Mouse (Mus musculus): Measurements from ENCODE around the gene Rasal3. TPM values are rescaled to one million over a fixed set of nuclear protein-coding genes. Genes with fewer than 3 reads are reported as not detected.

Gene Rasal3
- total RNA-seq, 2 experiments from 2014 or later = 0.96 to 1.5 TPM

DNA sequence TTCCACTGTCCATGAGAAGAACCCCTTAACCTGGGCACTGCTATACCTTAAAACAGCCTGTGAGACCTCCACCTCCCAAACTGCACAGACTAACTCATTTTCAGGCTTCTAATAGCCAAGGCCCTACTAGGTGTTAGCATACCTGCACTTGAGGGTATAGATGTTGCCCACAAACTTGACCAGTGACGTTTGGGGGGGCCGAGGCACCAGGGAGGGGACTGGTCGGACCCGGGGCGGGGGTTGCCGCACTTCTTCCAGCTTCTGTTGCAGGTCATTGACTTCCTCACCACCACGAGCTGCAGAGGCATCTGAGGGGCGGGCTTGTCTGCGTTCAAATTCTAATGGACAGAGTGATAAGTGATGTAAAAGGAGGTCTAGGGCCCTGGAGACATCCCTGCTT is 47.1 kb downstream of the Rasal3 start:
- peak in 1 of 2 experiments; percentile 4 for DNase-seq (ENCODE audit: low spot score in 2 of 2)

DNA sequence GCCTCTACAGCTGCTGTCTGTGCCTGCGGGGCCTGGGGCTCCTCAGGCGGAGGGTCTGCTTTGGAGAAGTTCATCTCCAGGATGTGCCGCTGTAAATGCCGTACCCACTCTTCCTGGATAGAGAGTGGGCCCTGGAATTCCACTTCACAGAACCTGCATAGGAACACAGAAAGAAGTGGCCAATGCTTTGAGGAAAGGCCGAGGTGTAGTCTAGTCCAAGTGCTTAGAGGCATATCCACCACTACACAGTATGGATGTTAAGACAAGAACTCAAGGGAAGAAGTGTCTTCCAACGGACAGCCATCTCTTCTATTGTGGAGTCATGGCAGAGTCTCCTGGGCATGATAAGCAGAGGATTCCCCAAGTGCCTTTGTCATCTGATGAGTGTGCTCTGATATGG is 48.4 kb downstream of the Rasal3 start:
- DNase-seq (ENCODE audit: low spot score in 2 of 2) = no peak

DNA sequence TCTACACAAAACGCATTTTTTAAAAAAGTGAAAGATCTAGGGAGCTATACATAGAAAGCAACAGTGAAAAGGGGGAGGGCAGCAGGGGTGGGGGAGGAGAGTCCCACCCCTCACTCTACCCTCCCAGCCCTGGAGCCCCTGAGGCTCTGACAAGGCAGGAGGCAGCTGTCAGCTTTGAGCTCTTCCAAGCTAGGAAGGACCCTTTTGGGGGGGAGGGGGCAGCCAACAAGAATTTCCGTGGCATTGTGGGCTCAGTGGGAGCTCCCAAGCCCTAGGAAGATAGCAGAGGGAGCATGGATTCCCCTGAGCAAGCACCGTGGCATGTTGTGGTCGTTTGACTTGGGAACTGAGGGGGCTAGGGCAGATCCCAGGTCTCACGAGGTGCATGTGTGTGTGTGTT is 49.2 kb downstream of the Rasal3 start:
- DNase-seq (ENCODE audit: low spot score in 2 of 2) = no peak

DNA sequence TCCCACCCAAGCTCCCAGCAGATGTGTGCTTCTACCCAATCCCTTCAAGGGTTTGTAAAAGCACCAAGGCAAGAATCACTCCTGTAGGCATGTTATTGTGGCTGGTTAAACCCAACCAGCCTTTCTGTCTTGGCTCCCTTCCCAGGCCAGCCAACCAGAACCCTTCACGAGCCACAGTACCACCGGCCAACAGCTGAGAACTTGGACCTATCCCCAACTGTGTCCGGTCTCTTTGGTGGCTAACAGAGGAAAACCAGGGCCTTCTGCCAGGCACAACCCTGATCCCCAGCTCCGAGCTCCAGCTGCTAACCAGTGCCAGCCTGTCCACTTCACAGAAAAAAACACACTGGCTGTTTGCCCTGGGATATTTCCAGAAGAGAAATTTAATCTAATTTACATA is 49.7 kb downstream of the Rasal3 start:
- no peak for DNase-seq (ENCODE audit: low spot score in 2 of 2)

DNA sequence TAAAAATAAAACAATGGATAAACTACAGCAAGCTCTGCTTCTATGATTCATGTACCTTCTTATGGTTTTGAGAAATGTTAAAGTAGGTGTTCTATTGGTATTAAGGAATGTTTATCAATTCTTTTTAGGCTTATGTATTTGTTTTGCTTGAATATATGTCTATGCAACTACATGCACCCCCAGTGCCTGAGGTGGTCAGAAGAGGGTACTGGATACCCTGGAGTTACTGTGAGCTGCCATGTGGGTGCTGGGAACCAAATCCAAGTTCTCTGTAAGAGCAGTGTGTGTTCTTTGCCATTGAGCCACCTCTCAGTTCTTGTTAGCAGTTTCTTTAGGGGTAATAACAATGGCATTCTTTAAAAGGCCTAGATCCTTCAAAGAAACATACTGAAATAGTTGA is 51.7 kb downstream of the Rasal3 start:
- DNase-seq (ENCODE audit: low spot score in 2 of 2) = no peak

DNA sequence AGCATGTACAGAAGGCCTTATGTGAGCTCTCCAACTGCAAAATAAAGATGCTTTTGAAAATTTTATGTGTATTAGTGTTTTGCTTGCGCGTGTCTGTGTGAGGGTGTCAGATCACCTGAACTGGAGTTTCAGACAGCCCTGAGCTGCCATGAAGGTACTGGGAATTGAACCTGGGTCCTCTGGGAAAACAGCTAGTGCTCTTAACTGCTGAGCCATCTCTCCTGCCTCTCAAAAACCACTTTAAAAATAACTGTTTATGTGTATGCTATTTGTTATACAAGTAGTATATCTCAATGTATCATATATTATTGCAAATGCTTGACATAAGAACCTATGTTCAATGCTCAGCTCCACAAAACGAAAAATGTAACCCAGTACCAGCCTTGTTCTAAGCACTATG is 52.1 kb downstream of the Rasal3 start:
- no peak for DNase-seq (ENCODE audit: low spot score in 2 of 2)

DNA sequence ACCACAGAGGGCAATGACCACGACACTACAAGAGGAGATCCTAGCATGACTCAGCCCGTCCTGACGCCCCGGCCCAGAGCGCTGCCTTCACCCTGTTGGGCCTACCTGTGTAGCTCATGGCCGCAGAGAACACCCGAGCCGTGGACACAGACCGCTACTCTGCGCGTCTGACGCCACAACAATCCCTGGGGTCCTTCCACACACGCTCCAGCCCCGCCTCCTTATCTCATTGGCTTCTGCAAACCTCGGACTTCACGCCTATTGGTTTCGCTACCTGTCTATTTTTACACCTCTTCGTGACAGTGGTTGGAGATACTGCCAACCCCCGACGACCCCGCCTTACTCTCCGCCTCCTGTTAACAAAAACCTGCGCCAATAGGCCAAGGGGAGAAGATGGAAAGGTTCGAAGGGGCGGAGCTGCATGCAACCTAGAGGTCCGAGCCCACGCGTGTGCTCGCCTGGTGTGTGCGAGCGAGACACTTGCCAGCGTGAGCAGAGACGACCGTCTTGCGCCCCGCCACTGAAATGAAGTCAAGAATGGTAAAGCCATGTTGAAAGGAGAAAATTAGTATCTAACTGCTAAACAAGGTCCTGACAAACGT is 52.9 kb downstream of the Rasal3 start, which contains the start of gene Akap8l:
Gene Akap8l (minus strand): TSS at position 226 of the 602 bp plus-strand sequence.
- peak; percentile 68 to 85 for DNase-seq (ENCODE audit: low spot score in 2 of 2)

DNA sequence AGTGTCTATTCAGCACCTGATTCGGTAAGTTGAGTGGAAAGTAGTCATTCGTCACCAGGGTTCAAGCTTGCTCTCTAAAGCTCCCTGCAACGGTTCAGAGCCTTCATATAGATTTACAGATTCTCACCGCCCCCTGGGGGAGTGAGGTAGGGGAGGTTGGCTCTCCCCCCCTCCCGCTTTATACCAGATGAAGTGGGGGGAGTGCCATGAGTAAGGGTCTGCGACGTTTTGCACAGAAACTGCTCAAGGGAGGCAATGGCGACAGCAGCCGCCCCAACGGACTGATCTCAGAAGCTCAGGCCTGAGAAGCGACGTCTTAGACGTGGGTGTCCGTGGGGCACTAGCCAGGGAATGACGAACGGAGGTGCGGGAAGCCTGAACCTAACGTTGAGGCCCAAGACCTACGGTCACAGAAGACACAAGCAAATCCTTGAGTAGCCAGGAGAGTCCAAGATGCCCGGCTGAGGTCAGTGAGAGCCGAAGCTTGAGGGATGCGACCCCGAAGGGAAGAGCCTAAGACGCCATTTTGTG is 53.5 kb downstream of the Rasal3 start:
- no peak for DNase-seq (ENCODE audit: low spot score in 2 of 2)

DNA sequence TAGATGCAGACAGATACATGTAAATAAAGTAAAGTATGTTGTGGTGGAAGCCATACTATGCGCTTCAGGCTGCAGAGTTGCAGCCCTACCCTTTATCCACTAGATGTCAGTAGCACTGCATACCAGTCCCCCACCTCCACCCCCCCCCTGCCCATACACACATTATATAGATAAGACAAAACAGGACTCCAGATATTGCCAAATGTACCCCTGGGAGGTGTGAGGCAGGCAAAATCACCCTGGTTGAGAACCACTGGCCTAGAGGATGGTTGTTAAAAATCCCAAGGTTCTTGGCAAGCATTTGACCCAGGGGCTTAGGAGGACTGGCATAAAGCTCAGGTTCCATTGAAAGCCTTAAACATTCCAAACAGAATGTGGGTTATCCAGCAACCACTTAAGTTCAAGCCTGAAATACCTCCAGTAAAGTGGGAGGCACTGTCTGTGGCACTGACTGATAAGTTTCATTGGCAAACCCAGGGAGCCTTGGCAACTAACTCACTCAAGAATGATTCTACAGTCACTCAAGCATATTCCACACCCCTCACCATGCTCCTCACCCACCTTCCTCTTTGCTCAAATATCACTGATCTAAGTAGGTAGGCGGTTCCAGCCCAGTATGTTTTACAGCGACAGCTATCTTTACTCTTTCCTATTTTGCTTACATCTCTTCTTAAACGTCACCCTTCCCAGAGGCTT is 54.2 kb downstream of the Rasal3 start:
- DNase-seq (ENCODE audit: low spot score in 2 of 2) = no peak

DNA sequence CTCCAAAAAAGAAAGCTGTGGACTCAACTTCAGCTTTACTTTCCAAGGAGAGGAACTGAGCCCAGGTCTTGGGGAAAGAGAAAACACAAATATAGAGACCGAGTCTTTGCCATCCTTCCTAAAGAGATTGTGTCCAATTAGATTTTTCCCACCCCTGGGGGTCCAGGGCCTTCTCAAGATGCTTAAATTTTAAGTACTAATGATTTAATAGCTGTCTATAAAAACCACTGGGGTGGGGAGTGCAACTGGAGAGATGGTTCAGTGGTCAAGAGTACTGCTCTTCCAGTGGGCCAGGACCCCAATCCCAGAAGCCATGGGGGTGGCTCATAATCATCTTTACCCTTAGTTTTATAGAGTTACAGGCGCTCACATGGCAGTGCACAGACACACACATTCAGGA is 55.0 kb downstream of the Rasal3 start:
- DNase-seq (ENCODE audit: low spot score in 2 of 2) = no peak

DNA sequence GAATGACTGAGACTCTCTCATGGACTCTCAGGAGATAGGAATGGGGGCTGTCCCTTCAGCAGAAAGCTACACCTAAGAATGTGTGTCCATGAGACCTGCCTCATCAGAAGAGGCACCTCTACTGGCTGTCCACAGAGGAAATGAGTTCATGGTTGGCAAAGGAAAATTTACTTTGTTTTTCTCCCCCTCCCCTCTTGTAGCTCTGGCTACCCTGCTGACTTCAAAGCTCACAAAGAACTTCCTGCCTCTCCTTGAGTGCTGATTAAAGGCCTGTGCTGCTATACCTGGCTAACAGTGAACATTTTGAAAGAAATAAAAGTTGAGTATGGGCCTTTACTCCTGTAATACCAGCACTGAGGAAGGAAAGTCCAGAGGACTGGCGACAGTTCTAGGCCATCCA is 62.3 kb downstream of the Rasal3 start:
- DNase-seq (ENCODE audit: low spot score in 2 of 2) = no peak

Small RNA genes lying within 50 kb of the gene (microRNA-seq; reads per million reads assigned to microRNA genes)
- not detected for gene Gm22201

Other genes starting within 250 kb of the Rasal3 start
- gene Notch3, start 236.7 kb downstream of the Rasal3 start, total RNA-seq (2021) = 10 to 100 TPM; 24.4 to 26.7 TPM
- gene Ephx3, start 214.0 kb downstream of the Rasal3 start, total RNA-seq (2021) = under 1 TPM in 1 of 2 experiments, not detected in 1; 0.28 TPM
- 100 to 1,000 TPM; 119 to 139 TPM for gene Brd4, start 118.9 kb downstream of the Rasal3 start, total RNA-seq (2021)
- 100 to 1,000 TPM; 129 to 130 TPM for gene Akap8, start 82.3 kb downstream of the Rasal3 start, total RNA-seq (2021)
- gene Akap8l, start 53.0 kb downstream of the Rasal3 start, total RNA-seq (2021) = 100 to 1,000 TPM; 157 to 160 TPM
- gene Wiz, start 14.1 kb downstream of the Rasal3 start, total RNA-seq (2021) = 10 to 100 TPM; 66.5 to 71.9 TPM
- 10 to 100 TPM in 1 of 2 experiments, under 1 TPM in 1; 0.31 to 10.5 TPM for gene Pglyrp2, start 20.6 kb upstream of the Rasal3 start, total RNA-seq (2021)
- gene Cyp4f39, start 49.1 kb upstream of the Rasal3 start, total RNA-seq (2021) = under 1 TPM in 1 of 2 experiments, not detected in 1; 0.67 TPM
- 10 to 100 TPM in 1 of 2 experiments, 1 to 10 TPM in 1; 9.8 to 12.7 TPM for gene Cyp4f17, start 102.5 kb upstream of the Rasal3 start, total RNA-seq (2021)
- 10 to 100 TPM; 26.0 to 27.6 TPM for gene Cyp4f16, start 133.0 kb upstream of the Rasal3 start, total RNA-seq (2021)
- gene Cyp4f37, start 217.7 kb upstream of the Rasal3 start, total RNA-seq (2021) = not detected